ENCODE assay signal across 8 mouse cellular contexts in the genomic region with DNA sequence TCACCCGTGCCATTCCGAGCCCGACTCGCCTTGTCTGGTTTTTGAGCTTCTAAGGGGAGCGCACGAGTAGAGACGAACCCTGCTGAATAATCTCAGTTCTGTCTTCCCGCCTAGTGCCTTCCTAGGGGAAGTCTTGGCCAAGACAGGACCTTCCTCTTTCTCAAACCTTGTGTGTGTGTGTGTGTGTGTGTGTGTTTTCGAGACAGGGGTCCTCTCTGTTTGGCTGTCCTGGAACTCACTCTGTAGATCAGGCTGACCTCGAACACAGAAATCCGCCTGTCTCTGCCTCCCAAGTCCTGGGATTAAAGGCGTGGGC. TPM values are rescaled to one million over a fixed set of nuclear protein-coding genes. Genes with fewer than 3 reads are reported as not detected.
DNase-seq lines count a peak whose midpoint lies in the region; ATAC-seq and TF ChIP-seq lines count a peak whose summit lies in the region.

No protein-coding gene starts in this region.

- peak; percentile 3; the same call in 1 of the 2 replicates for ATAC-seq in kidney, embryonic 16.5 days (ENCODE audit: low FRiP score, low TSS enrichment)
- no peak; the same call in 1 of the 2 replicates for ATAC-seq in intestine, embryonic 15.5 days
- no peak for ATAC-seq in midbrain, postnatal 0 days (ENCODE audit: low FRiP score)
- no peak for ATAC-seq in inflammation-experienced regulatory T-cells, adult 6 months

- H3K4me3 ChIP-seq in kidney, embryonic 16.5 days (ENCODE audit: low read length), result peak overlapping the region; percentile 91
- peak overlapping the region; percentile 91 for H3K4me3 ChIP-seq in embryonic facial prominence, embryonic 10.5 days
- H3K4me3 ChIP-seq in intestine, embryonic 15.5 days (replicated peaks), result peak overlapping the region; percentile 96
- peak overlapping the region; percentile 87 for H3K4me3 ChIP-seq in midbrain, postnatal 0 days (ENCODE audit: low read depth, low read length)

- no peak for DNase-seq in kidney, postnatal 4 days
- no peak for DNase-seq in embryonic facial prominence, embryonic 10.5 days (ENCODE audit: low spot score)
- DNase-seq in midbrain, postnatal 0 days (ENCODE audit: low spot score), result no peak
- DNase-seq in frontal cortex, postnatal 36 days (ENCODE audit: low spot score in 2 of 2), result no peak
- no peak for DNase-seq in embryo, embryonic 11 days

- H3K9me3 ChIP-seq in kidney, embryonic 16.5 days (ENCODE audit: low read length), result no peaks in the 10 kb centered on the region
- H3K9me3 ChIP-seq in embryonic facial prominence, embryonic 10.5 days, result no peaks in the 10 kb centered on the region
- no peaks in the 10 kb centered on the region for H3K9me3 ChIP-seq in intestine, embryonic 15.5 days
- no peaks in the 10 kb centered on the region for H3K9me3 ChIP-seq in midbrain, postnatal 0 days (ENCODE audit: low read length)

- peak overlapping the region; percentile 3; the same call in 1 of the 2 replicates for H3K27ac ChIP-seq in kidney, embryonic 16.5 days (ENCODE audit: low read length)
- peak overlapping the region; percentile 88 for H3K27ac ChIP-seq in embryonic facial prominence, embryonic 10.5 days (replicated peaks)
- H3K27ac ChIP-seq in intestine, embryonic 15.5 days, result 0 out of 2 replicates have a peak overlapping the region, but pooled peaks have one; percentile 40
- peak overlapping the region; percentile 55; the same call in 1 of the 2 replicates for H3K27ac ChIP-seq in midbrain, postnatal 0 days (ENCODE audit: low read depth, low read length)

- peak overlapping the region; percentile 92 for H3K4me2 ChIP-seq in kidney, embryonic 16.5 days (replicated peaks; ENCODE audit: low read depth, low read length)
- peak overlapping the region; percentile 78 for H3K4me2 ChIP-seq in intestine, embryonic 15.5 days (replicated peaks)
- H3K4me2 ChIP-seq in midbrain, postnatal 0 days (ENCODE audit: low read depth, low read length, poor library complexity, severe bottlenecking), result peak overlapping the region; percentile 77

- WGBS in kidney, embryonic 16.5 days, result 2% methylated on average over 12 of the region's 12 CpGs
- WGBS in embryonic facial prominence, embryonic 10.5 days, result 3% methylated on average over 12 of the region's 12 CpGs
- 1% methylated on average over 12 of the region's 12 CpGs for WGBS in intestine, embryonic 15.5 days
- WGBS in midbrain, postnatal 0 days, result 3% methylated on average over 12 of the region's 12 CpGs

- H3K4me1 ChIP-seq in kidney, embryonic 16.5 days (ENCODE audit: insufficient read depth, low read length), result peaks cover 19% of the 10 kb centered on the region
- H3K4me1 ChIP-seq in embryonic facial prominence, embryonic 10.5 days, result peaks cover 17% of the 10 kb centered on the region
- peaks cover 10% of the 10 kb centered on the region for H3K4me1 ChIP-seq in intestine, embryonic 15.5 days (replicated peaks)
- H3K4me1 ChIP-seq in midbrain, postnatal 0 days (ENCODE audit: insufficient read depth, low read length), result peaks cover 3% of the 10 kb centered on the region; the same call in 1 of the 2 replicates

- no peaks in the 10 kb centered on the region for H3K27me3 ChIP-seq in kidney, embryonic 16.5 days (ENCODE audit: insufficient read depth, low read length)
- no peaks in the 10 kb centered on the region for H3K27me3 ChIP-seq in embryonic facial prominence, embryonic 10.5 days (replicated peaks; ENCODE audit: low read depth, poor library complexity, severe bottlenecking)
- no peaks in the 10 kb centered on the region for H3K27me3 ChIP-seq in intestine, embryonic 15.5 days (replicated peaks)
- H3K27me3 ChIP-seq in midbrain, postnatal 0 days (ENCODE audit: insufficient read depth, low read length), result no peaks in the 10 kb centered on the region

- no peak for TF ChIP-seq CTCF in midbrain, postnatal 0 days (IDR thresholded peaks at IDR 0.05)

- H3K9ac ChIP-seq in kidney, embryonic 16.5 days (replicated peaks; ENCODE audit: low read length), result peak overlapping the region; percentile 87
- H3K9ac ChIP-seq in intestine, embryonic 15.5 days, result peak overlapping the region; percentile 81
- H3K9ac ChIP-seq in midbrain, postnatal 0 days (replicated peaks; ENCODE audit: low read length, poor library complexity, severe bottlenecking), result peak overlapping the region; percentile 76

- no peaks in the 10 kb centered on the region for H3K36me3 ChIP-seq in kidney, embryonic 16.5 days (ENCODE audit: insufficient read depth, low read length)
- peaks cover 19% of the 10 kb centered on the region for H3K36me3 ChIP-seq in embryonic facial prominence, embryonic 10.5 days (replicated peaks)
- H3K36me3 ChIP-seq in intestine, embryonic 15.5 days, result 0 out of 2 replicates have a peak, but pooled peaks cover 2% of the 10 kb centered on the region
- peaks cover 4% of the 10 kb centered on the region; the same call in 1 of the 2 replicates for H3K36me3 ChIP-seq in midbrain, postnatal 0 days (ENCODE audit: insufficient read depth, low read length)

RNA-seq across cellular contexts. Expression of gene Urm1, which starts 7.8 kb away (rescaled TPM):
- polyA plus RNA-seq in kidney, embryonic 16.5 days (2015; fragmentation: Nextera tagmentation; extraction: Ambion mirVana), result 27.5 and 31.1 TPM in 2 replicates
- 18.0 and 23.7 TPM in 2 replicates for polyA plus RNA-seq in embryonic facial prominence, embryonic 10.5 days (2016; fragmentation: Nextera tagmentation; extraction: Ambion mirVana)
- polyA plus RNA-seq in intestine, embryonic 15.5 days (2015; fragmentation: Nextera tagmentation; extraction: Ambion mirVana), result 23.8 and 26.4 TPM in 2 replicates
- 66.9 and 73.5 TPM in 2 replicates for total RNA-seq in midbrain, postnatal 0 days (2014; rRNA removed)
- 30.7 and 32.6 TPM in 2 replicates for polyA plus RNA-seq in midbrain, postnatal 0 days (2015; fragmentation: Nextera tagmentation; extraction: Ambion mirVana)
- 10 to 100 TPM; 18.3 to 22.8 (median 22.5) TPM for polyA plus RNA-seq in inflammation-experienced regulatory T-cells, adult 6 months (2017; shearing (Covaris generic))

RNA-seq across cellular contexts. Expression of gene Slc27a4, which starts 25.2 kb away (rescaled TPM):
- polyA plus RNA-seq in kidney, embryonic 16.5 days (2015; fragmentation: Nextera tagmentation; extraction: Ambion mirVana), result 16.5 and 17.7 TPM in 2 replicates
- polyA plus RNA-seq in embryonic facial prominence, embryonic 10.5 days (2016; fragmentation: Nextera tagmentation; extraction: Ambion mirVana), result 10.1 and 11.2 TPM in 2 replicates
- polyA plus RNA-seq in intestine, embryonic 15.5 days (2015; fragmentation: Nextera tagmentation; extraction: Ambion mirVana), result 31.8 and 35.2 TPM in 2 replicates
- 111 and 128 TPM in 2 replicates for total RNA-seq in midbrain, postnatal 0 days (2014; rRNA removed)
- 48.5 and 50.2 TPM in 2 replicates for polyA plus RNA-seq in midbrain, postnatal 0 days (2015; fragmentation: Nextera tagmentation; extraction: Ambion mirVana)
- 1 to 10 TPM; 1.2 to 3.7 (median 2.3) TPM for polyA plus RNA-seq in inflammation-experienced regulatory T-cells, adult 6 months (2017; shearing (Covaris generic))

RNA-seq across cellular contexts. Expression of gene Trub2, which starts 39.4 kb away (rescaled TPM):
- 42.4 and 45.7 TPM in 2 replicates for polyA plus RNA-seq in kidney, embryonic 16.5 days (2015; fragmentation: Nextera tagmentation; extraction: Ambion mirVana)
- polyA plus RNA-seq in embryonic facial prominence, embryonic 10.5 days (2016; fragmentation: Nextera tagmentation; extraction: Ambion mirVana), result 60.7 and 65.1 TPM in 2 replicates
- 30.5 and 40.5 TPM in 2 replicates for polyA plus RNA-seq in intestine, embryonic 15.5 days (2015; fragmentation: Nextera tagmentation; extraction: Ambion mirVana)
- total RNA-seq in midbrain, postnatal 0 days (2014; rRNA removed), result 36.7 and 50.7 TPM in 2 replicates
- 25.7 and 32.0 TPM in 2 replicates for polyA plus RNA-seq in midbrain, postnatal 0 days (2015; fragmentation: Nextera tagmentation; extraction: Ambion mirVana)
- polyA plus RNA-seq in inflammation-experienced regulatory T-cells, adult 6 months (2017; shearing (Covaris generic)), result 10 to 100 TPM; 21.5 to 28.8 (median 24.7) TPM

RNA-seq across cellular contexts. Expression of gene Coq4, which starts 40.4 kb away (rescaled TPM):
- polyA plus RNA-seq in kidney, embryonic 16.5 days (2015; fragmentation: Nextera tagmentation; extraction: Ambion mirVana), result 44.7 and 46.1 TPM in 2 replicates
- polyA plus RNA-seq in embryonic facial prominence, embryonic 10.5 days (2016; fragmentation: Nextera tagmentation; extraction: Ambion mirVana), result 45.0 and 50.5 TPM in 2 replicates
- polyA plus RNA-seq in intestine, embryonic 15.5 days (2015; fragmentation: Nextera tagmentation; extraction: Ambion mirVana), result 45.7 and 56.6 TPM in 2 replicates
- 37.4 and 44.8 TPM in 2 replicates for total RNA-seq in midbrain, postnatal 0 days (2014; rRNA removed)
- polyA plus RNA-seq in midbrain, postnatal 0 days (2015; fragmentation: Nextera tagmentation; extraction: Ambion mirVana), result 32.1 and 37.5 TPM in 2 replicates
- 1 to 10 TPM; 4.6 to 9.7 (median 7.0) TPM for polyA plus RNA-seq in inflammation-experienced regulatory T-cells, adult 6 months (2017; shearing (Covaris generic))

RNA-seq across cellular contexts. Expression of gene Cercam, which starts 41.3 kb away (rescaled TPM):
- 20.1 and 20.8 TPM in 2 replicates for polyA plus RNA-seq in kidney, embryonic 16.5 days (2015; fragmentation: Nextera tagmentation; extraction: Ambion mirVana)
- polyA plus RNA-seq in embryonic facial prominence, embryonic 10.5 days (2016; fragmentation: Nextera tagmentation; extraction: Ambion mirVana), result 12.3 and 19.2 TPM in 2 replicates
- 23.7 and 24.2 TPM in 2 replicates for polyA plus RNA-seq in intestine, embryonic 15.5 days (2015; fragmentation: Nextera tagmentation; extraction: Ambion mirVana)
- 21.4 and 28.0 TPM in 2 replicates for total RNA-seq in midbrain, postnatal 0 days (2014; rRNA removed)
- 22.8 and 26.0 TPM in 2 replicates for polyA plus RNA-seq in midbrain, postnatal 0 days (2015; fragmentation: Nextera tagmentation; extraction: Ambion mirVana)
- 1 to 10 TPM in 1 of 3 experiments, under 1 TPM in 2; 0.46 to 3.9 (median 0.59) TPM for polyA plus RNA-seq in inflammation-experienced regulatory T-cells, adult 6 months (2017; shearing (Covaris generic))

Comparison
In these comparisons a context has a peak if more than half of its experiments do, and no peak if none do; other contexts are left out.
1. H3K27ac ChIP-seq: peak in every context shown above with its lines; median percentile 88 in embryonic facial prominence, embryonic 10.5 days; 55 in midbrain, postnatal 0 days; 40 in intestine, embryonic 15.5 days; 3 in kidney, embryonic 16.5 days.